Mouse (Mus musculus): ENCODE data around the gene Ankrd39.

GRCm38 (mm10) chr1:36548771-36549170 lies 1.5 kb upstream of the Ankrd39 start:
- TF ChIP-seq CTCF (conservative IDR thresholded peaks at IDR 0.05; ENCODE audit: low read length) (no peak), POU5F1 (IDR thresholded peaks at IDR 0.05; ENCODE audit: borderline replicate concordance, low read length) (no peak), NANOG (IDR thresholded peaks at IDR 0.05; ENCODE audit: borderline replicate concordance, low read length) (no peak)
